Mouse (Mus musculus): ENCODE measurements around the gene Tmem88. TPM values are rescaled to one million over a fixed set of nuclear protein-coding genes. Genes with fewer than 3 reads are reported as not detected.

The Tmem88 gene
- polyA plus RNA-seq, 1 experiment = 0.16 TPM

DNA sequence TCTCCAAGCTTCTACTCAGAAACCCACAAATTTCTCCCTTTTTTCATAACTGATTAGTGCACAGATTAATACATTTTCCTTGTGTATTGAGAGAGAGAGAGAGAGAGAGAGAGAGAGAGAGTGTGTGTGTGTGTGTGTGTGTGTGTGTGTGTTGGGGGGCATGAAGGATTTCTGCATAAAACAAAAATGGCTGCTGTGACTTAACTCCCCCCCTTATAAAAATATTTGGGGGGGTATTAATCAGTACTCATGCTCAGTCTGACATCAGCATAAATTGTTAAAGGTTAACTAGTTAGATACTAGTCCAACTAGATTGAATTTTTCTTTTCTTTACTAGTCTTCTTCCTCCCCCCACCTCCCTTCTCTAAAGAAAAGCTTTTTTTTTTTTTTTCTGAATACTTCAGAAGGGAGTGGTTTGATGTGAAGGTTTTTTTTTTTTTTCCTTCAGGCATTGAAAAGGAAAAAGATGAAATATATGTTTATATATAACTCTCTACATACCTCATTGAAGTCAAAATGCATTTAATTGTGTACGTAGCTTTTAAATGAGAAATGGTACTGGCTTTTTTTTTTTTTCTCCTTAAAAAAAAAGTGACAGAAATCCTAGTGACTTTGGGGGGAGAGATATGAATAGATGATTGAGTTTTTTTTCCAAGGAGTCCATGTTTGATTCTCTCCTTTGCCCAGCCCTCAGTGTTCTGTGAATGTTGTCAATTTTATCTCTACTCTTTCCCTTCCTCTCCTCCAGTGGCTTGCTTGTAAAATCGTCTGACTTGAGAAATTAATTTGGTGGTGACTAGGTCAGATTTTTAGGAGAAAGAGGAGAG, 27.8 kb downstream of the Tmem88 start:
- Histone ChIP-seq H3K79me2 (ENCODE audit: control insufficient read depth, insufficient read depth) (peaks cover 23% of the 10 kb centered on the region), H3K4me3 (ENCODE audit: insufficient read depth, poor library complexity, severe bottlenecking) (peak overlapping the region; percentile 64), H3K27me3 (ENCODE audit: control insufficient read depth, insufficient read depth, insufficient read length) (no peaks in the 10 kb centered on the region), H3K79me3 (ENCODE audit: low read depth) (peaks cover 7% of the 10 kb centered on the region), H3ac (ENCODE audit: control insufficient read depth, insufficient read length, low read depth) (no peak overlapping the region), H3K36me3 (ENCODE audit: control insufficient read depth, insufficient read depth) (no peaks in the 10 kb centered on the region)
- TF ChIP-seq CTCF (IDR thresholded peaks at IDR 0.05; ENCODE audit: control insufficient read depth, insufficient read depth, insufficient read length) (no peak), MYOG (IDR thresholded peaks at IDR 0.05; ENCODE audit: control insufficient read depth, extremely low read depth, insufficient read length) (no peak), USF1 (IDR thresholded peaks at IDR 0.05; ENCODE audit: low read depth) (no peak), FOSL1 (IDR thresholded peaks at IDR 0.05; ENCODE audit: insufficient read depth, low read length, poor library complexity, severe bottlenecking) (no peak), CEBPB (IDR thresholded peaks at IDR 0.05; ENCODE audit: low read depth) (no peak), MAX (IDR thresholded peaks at IDR 0.05) (no peak), MYOD1 (IDR thresholded peaks at IDR 0.05; ENCODE audit: control insufficient read depth, insufficient read length, low read depth) (no peak)

DNA sequence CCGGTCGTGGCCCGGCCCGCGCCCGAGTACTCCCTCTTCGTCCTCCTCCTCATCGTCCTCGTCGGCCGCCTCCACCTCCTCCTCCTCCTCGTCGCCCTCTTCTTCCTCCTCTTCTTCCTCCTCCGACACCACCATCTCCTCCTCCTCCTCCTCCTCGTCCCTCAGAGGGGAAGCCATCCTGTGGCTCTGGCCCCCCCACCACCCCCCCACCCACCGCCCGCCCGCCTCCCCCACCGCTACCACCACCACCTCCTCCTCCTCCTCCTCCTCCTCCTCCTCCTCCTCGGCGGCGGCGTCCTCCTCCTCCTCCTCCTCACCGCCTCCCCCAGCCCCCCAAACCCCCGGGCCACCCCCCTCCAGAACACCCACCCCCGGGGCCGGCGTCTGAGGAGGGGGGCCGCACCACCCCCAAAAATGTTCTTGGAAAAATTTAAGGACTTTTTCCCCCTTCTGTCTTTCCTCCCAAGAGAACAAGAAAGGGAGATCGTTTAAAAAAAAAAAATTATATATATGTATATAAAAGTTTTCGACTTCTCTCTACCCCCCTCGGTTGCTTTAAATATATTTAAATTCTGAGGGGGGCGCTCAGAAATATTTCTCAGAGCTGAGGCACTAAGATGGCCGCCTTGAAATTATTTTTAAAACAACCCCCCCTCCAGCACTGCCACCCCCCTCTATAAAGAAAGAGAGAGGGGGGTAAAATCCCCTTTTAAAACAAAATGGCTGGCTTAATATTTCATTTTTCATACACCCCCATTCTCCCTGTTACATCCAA, 28.6 kb downstream of the Tmem88 start, which contains the start of gene Chd3:
TSS of gene Chd3 (minus strand) at position 192 of the 775 bp plus-strand sequence.
- Histone ChIP-seq H3K4me3 (ENCODE audit: insufficient read depth, poor library complexity, severe bottlenecking) (peak within 1 kb of the TSS; percentile 64), H3ac (ENCODE audit: control insufficient read depth, insufficient read length, low read depth) (peak within 1 kb of the TSS; percentile 64), H3K79me2 (ENCODE audit: control insufficient read depth, insufficient read depth) (peaks cover 31% of the 10 kb centered on the region), H3K27me3 (ENCODE audit: control insufficient read depth, insufficient read depth, insufficient read length) (no peaks in the 10 kb centered on the region), H3K36me3 (ENCODE audit: control insufficient read depth, insufficient read depth) (no peaks in the 10 kb centered on the region), H3K79me3 (ENCODE audit: low read depth) (peaks cover 9% of the 10 kb centered on the region)
- TF ChIP-seq CEBPB (IDR thresholded peaks at IDR 0.05; ENCODE audit: low read depth) (no peak), MAX (IDR thresholded peaks at IDR 0.05) (no peak), USF1 (IDR thresholded peaks at IDR 0.05; ENCODE audit: low read depth) (no peak), MYOG (IDR thresholded peaks at IDR 0.05; ENCODE audit: control insufficient read depth, extremely low read depth, insufficient read length) (no peak), FOSL1 (IDR thresholded peaks at IDR 0.05; ENCODE audit: insufficient read depth, low read length, poor library complexity, severe bottlenecking) (no peak), MYOD1 (IDR thresholded peaks at IDR 0.05; ENCODE audit: control insufficient read depth, insufficient read length, low read depth) (no peak), CTCF (IDR thresholded peaks at IDR 0.05; ENCODE audit: control insufficient read depth, insufficient read depth, insufficient read length) (no peak)

DNA sequence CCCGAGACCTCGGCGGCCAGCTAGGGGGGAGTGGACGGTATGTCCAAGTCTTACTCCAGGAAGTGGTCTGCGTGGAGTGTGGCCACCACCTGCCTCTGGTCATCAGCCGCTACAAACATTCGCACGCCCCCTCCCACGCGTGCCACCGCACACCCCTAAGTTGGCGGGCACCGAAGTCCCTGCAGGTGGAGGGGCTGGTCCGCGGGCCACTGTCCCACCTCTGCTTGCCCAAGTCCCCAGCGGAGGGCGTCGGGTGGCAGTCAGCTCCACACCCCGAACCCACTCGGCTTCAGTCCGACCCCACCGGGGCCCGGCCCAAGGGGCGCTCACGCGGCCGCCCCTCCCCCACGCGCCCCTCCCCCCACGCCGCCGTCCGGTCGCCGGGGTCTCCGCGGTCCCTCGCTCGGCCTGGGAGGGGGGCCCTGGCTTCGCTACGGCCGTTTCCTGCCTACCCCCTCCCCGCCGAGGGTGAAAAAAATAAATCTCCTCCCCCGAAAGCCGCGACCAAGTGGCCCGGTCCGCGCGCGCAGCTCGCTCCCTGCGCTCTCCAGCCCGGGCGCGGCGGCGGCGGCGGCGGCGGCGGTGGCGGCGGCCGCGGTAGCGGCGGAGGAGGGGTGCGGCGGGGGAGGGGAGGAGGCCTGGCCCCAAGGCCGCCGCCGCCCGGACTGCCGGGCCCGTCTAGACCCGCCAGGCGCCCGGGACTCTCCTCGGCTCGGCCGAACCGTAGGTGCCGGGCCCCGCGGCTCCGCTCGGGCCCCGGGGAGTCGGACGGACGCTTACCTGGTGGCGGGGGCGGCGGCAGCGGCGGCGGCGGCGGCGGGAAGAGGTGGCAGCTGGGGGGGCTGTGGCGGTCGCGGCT, 29.4 kb downstream of the Tmem88 start:
- Histone ChIP-seq H3ac (ENCODE audit: control insufficient read depth, insufficient read length, low read depth) (peak overlapping the region; percentile 64), H3K27me3 (ENCODE audit: control insufficient read depth, insufficient read depth, insufficient read length) (no peaks in the 10 kb centered on the region), H3K79me2 (ENCODE audit: control insufficient read depth, insufficient read depth) (peaks cover 38% of the 10 kb centered on the region), H3K79me3 (ENCODE audit: low read depth) (peaks cover 11% of the 10 kb centered on the region), H3K36me3 (ENCODE audit: control insufficient read depth, insufficient read depth) (peaks cover 6% of the 10 kb centered on the region), H3K4me3 (ENCODE audit: insufficient read depth, poor library complexity, severe bottlenecking) (peak overlapping the region; percentile 64)
- TF ChIP-seq CEBPB (IDR thresholded peaks at IDR 0.05; ENCODE audit: low read depth) (no peak), MYOD1 (IDR thresholded peaks at IDR 0.05; ENCODE audit: control insufficient read depth, insufficient read length, low read depth) (peak; percentile 74)

- H3K27me3 ChIP-seq (ENCODE audit: control insufficient read depth, insufficient read depth, insufficient read length) = no peaks in the 10 kb centered on the region
- H3K79me2 ChIP-seq (ENCODE audit: control insufficient read depth, insufficient read depth) = peaks cover 39% of the 10 kb centered on the region
- TF ChIP-seq MYOD1 (IDR thresholded peaks at IDR 0.05; ENCODE audit: control insufficient read depth, insufficient read length, low read depth) (peak; percentile 88), USF1 (IDR thresholded peaks at IDR 0.05; ENCODE audit: low read depth) (peak; percentile 51), FOSL1 (IDR thresholded peaks at IDR 0.05; ENCODE audit: insufficient read depth, low read length, poor library complexity, severe bottlenecking) (no peak), MYOG (IDR thresholded peaks at IDR 0.05; ENCODE audit: control insufficient read depth, extremely low read depth, insufficient read length) (no peak), CEBPB (IDR thresholded peaks at IDR 0.05; ENCODE audit: low read depth) (no peak), CTCF (IDR thresholded peaks at IDR 0.05; ENCODE audit: control insufficient read depth, insufficient read depth, insufficient read length) (no peak), MAX (IDR thresholded peaks at IDR 0.05) (peak; percentile 61)
- peaks cover 11% of the 10 kb centered on the region for H3K79me3 ChIP-seq (ENCODE audit: low read depth)
- H3K4me3 ChIP-seq (ENCODE audit: insufficient read depth, poor library complexity, severe bottlenecking) = peak overlapping the region; percentile 64
- peak overlapping the region; percentile 64 for H3ac ChIP-seq (ENCODE audit: control insufficient read depth, insufficient read length, low read depth)
- H3K36me3 ChIP-seq (ENCODE audit: control insufficient read depth, insufficient read depth) = peaks cover 13% of the 10 kb centered on the region
These were observed 30.2 kb downstream of the Tmem88 start for GRCm38 (mm10) chr11:69367616-69368355.

Data from C2C12 (cell line).